Mouse (Mus musculus): ENCODE results near the gene Lce1e.

Gene Lce1e

GRCm38 (mm10) chr3:92708974-92709373, at the start of gene Lce1e:
Lce1e (minus strand) TSS chr3:92709074.
- DNase-seq = no peak

- DNase-seq = no peak
These were observed 44.3 kb upstream of the Lce1e start for GRCm38 (mm10) chr3:92753197-92753596.

- DNase-seq = no peak
These were observed 43.4 kb upstream of the Lce1e start, which contains the start of gene Lce1g for GRCm38 (mm10) chr3:92752238-92752637. Lce1g (minus strand) TSS chr3:92752338.

GRCm38 (mm10) chr3:92738996-92739395, 30.1 kb upstream of the Lce1e start, which contains the start of gene Gm38119:
Gm38119 (minus strand) TSS chr3:92739096.
- DNase-seq = no peak

GRCm38 (mm10) chr3:92722631-92723030, 13.8 kb upstream of the Lce1e start:
- no peak for DNase-seq

GRCm38 (mm10) chr3:92720250-92720649, 11.4 kb upstream of the Lce1e start, which contains the start of gene Lce1f:
Lce1f (minus strand) TSS chr3:92720350.
- DNase-seq = no peak

- DNase-seq = no peak
These were observed 6.2 kb upstream of the Lce1e start for GRCm38 (mm10) chr3:92715122-92715521.

GRCm38 (mm10) chr3:92694613-92695012, 14.3 kb downstream of the Lce1e start:
- no peak for DNase-seq

GRCm38 (mm10) chr3:92691688-92692087, 17.2 kb downstream of the Lce1e start:
- no peak for DNase-seq

- peak; percentile 32 for DNase-seq
These were observed 19.7 kb downstream of the Lce1e start for GRCm38 (mm10) chr3:92689154-92689553.

- DNase-seq = no peak
These were observed 21.8 kb downstream of the Lce1e start, which contains the start of gene Lce1d for GRCm38 (mm10) chr3:92687110-92687509. Lce1d (minus strand) TSS chr3:92687210.

GRCm38 (mm10) chr3:92678947-92679346, 29.9 kb downstream of the Lce1e start, which contains the start of gene Lce1c:
Lce1c (plus strand) TSS chr3:92679247.
- no peak for DNase-seq

GRCm38 (mm10) chr3:92670215-92670614, 38.7 kb downstream of the Lce1e start, which contains the start of gene Lce1a2:
Lce1a2 (minus strand) TSS chr3:92670315.
- DNase-seq = no peak
